Mouse (Mus musculus): ENCODE data around the gene Isy1. TPM values are rescaled to one million over a fixed set of nuclear protein-coding genes. Genes with fewer than 3 reads are reported as not detected.

Gene Isy1
- polyA plus RNA-seq, 1 experiment = 44.4 TPM

GRCm38 (mm10) chr6:87873104-87873503 is 34.5 kb upstream of the Isy1 start:
- Histone ChIP-seq H3K79me2 (ENCODE audit: control insufficient read depth, insufficient read depth) (no peaks in the 10 kb centered on the region), H3K79me3 (ENCODE audit: low read depth) (no peaks in the 10 kb centered on the region), H3K4me3 (ENCODE audit: insufficient read depth, poor library complexity, severe bottlenecking) (no peak overlapping the region), H3ac (ENCODE audit: control insufficient read depth, insufficient read length, low read depth) (no peak overlapping the region), H3K36me3 (ENCODE audit: control insufficient read depth, insufficient read depth) (no peaks in the 10 kb centered on the region), H3K27me3 (ENCODE audit: control insufficient read depth, insufficient read depth, insufficient read length) (no peaks in the 10 kb centered on the region)
- TF ChIP-seq MAX (IDR thresholded peaks at IDR 0.05) (no peak), CTCF (IDR thresholded peaks at IDR 0.05; ENCODE audit: control insufficient read depth, insufficient read depth, insufficient read length) (no peak), MYOD1 (IDR thresholded peaks at IDR 0.05; ENCODE audit: control insufficient read depth, insufficient read length, low read depth) (no peak), FOSL1 (IDR thresholded peaks at IDR 0.05; ENCODE audit: insufficient read depth, low read length, poor library complexity, severe bottlenecking) (no peak), MYOG (IDR thresholded peaks at IDR 0.05; ENCODE audit: control insufficient read depth, extremely low read depth, insufficient read length) (no peak)

- H3K79me2 ChIP-seq (ENCODE audit: control insufficient read depth, insufficient read depth) = no peaks in the 10 kb centered on the region
- no peak overlapping the region for H3K4me3 ChIP-seq (ENCODE audit: insufficient read depth, poor library complexity, severe bottlenecking)
- no peak overlapping the region for H3ac ChIP-seq (ENCODE audit: control insufficient read depth, insufficient read length, low read depth)
- H3K79me3 ChIP-seq (ENCODE audit: low read depth) = no peaks in the 10 kb centered on the region
- no peak for TF ChIP-seq MYOG (IDR thresholded peaks at IDR 0.05; ENCODE audit: control insufficient read depth, extremely low read depth, insufficient read length)
- TF ChIP-seq MYOD1 (IDR thresholded peaks at IDR 0.05; ENCODE audit: control insufficient read depth, insufficient read length, low read depth) = no peak
- TF ChIP-seq CEBPB (IDR thresholded peaks at IDR 0.05; ENCODE audit: low read depth) = no peak
- no peak for TF ChIP-seq FOSL1 (IDR thresholded peaks at IDR 0.05; ENCODE audit: insufficient read depth, low read length, poor library complexity, severe bottlenecking)
- TF ChIP-seq USF1 (IDR thresholded peaks at IDR 0.05; ENCODE audit: low read depth) = no peak
- no peaks in the 10 kb centered on the region for H3K27me3 ChIP-seq (ENCODE audit: control insufficient read depth, insufficient read depth, insufficient read length)
- H3K36me3 ChIP-seq (ENCODE audit: control insufficient read depth, insufficient read depth) = no peaks in the 10 kb centered on the region
Measured at GRCm38 (mm10) chr6:87871240-87871639, 32.6 kb upstream of the Isy1 start.

GRCm38 (mm10) chr6:87870440-87870839 is 31.8 kb upstream of the Isy1 start:
- no peak for TF ChIP-seq MAX (IDR thresholded peaks at IDR 0.05)
- no peak for TF ChIP-seq CTCF (IDR thresholded peaks at IDR 0.05; ENCODE audit: control insufficient read depth, insufficient read depth, insufficient read length)
- TF ChIP-seq FOSL1 (IDR thresholded peaks at IDR 0.05; ENCODE audit: insufficient read depth, low read length, poor library complexity, severe bottlenecking) = no peak
- TF ChIP-seq USF1 (IDR thresholded peaks at IDR 0.05; ENCODE audit: low read depth) = no peak
- TF ChIP-seq MYOG (IDR thresholded peaks at IDR 0.05; ENCODE audit: control insufficient read depth, extremely low read depth, insufficient read length) = no peak
- no peak for TF ChIP-seq MYOD1 (IDR thresholded peaks at IDR 0.05; ENCODE audit: control insufficient read depth, insufficient read length, low read depth)
- TF ChIP-seq CEBPB (IDR thresholded peaks at IDR 0.05; ENCODE audit: low read depth) = no peak
- Histone ChIP-seq H3K79me3 (ENCODE audit: low read depth) (no peaks in the 10 kb centered on the region), H3K4me3 (ENCODE audit: insufficient read depth, poor library complexity, severe bottlenecking) (no peak overlapping the region), H3K36me3 (ENCODE audit: control insufficient read depth, insufficient read depth) (no peaks in the 10 kb centered on the region), H3K27me3 (ENCODE audit: control insufficient read depth, insufficient read depth, insufficient read length) (no peaks in the 10 kb centered on the region), H3ac (ENCODE audit: control insufficient read depth, insufficient read length, low read depth) (no peak overlapping the region), H3K79me2 (ENCODE audit: control insufficient read depth, insufficient read depth) (no peaks in the 10 kb centered on the region)

DNA sequence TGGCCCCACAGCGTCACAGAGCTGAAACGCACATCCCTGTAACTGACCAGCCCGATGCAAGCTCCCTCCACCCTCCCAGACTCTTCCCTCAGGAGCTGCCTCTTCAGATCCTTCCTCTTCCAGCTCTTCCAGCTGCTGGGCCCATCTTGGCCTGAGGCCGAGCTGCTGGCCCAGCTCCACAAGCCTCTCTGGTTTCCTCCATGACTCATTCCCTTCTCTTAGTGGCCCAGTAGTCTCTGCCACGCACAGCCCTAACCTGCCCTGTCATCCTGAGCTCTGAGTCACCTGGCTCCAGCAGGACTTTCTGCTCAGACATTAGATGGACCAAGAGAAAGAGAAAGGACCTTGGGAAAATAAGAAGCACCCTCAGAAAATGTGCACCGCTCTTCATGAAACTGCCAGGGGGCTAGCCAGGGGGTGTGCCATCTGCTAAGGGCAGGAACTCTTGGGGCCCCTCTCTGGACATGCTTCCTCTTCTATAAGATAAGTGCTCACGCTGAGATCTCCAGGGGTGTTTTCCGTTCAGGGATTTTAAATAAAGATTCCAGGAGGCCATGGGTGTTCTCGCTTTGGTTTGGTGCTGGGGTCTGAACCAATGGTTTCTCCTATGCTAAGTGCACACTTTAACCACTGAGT is 30.4 kb upstream of the Isy1 start:
- no peaks in the 10 kb centered on the region for H3K27me3 ChIP-seq (ENCODE audit: control insufficient read depth, insufficient read depth, insufficient read length)
- peak overlapping the region; percentile 20 for H3ac ChIP-seq (ENCODE audit: control insufficient read depth, insufficient read length, low read depth)
- H3K79me3 ChIP-seq (ENCODE audit: low read depth) = no peaks in the 10 kb centered on the region
- H3K79me2 ChIP-seq (ENCODE audit: control insufficient read depth, insufficient read depth) = no peaks in the 10 kb centered on the region
- H3K36me3 ChIP-seq (ENCODE audit: control insufficient read depth, insufficient read depth) = no peaks in the 10 kb centered on the region
- TF ChIP-seq FOSL1 (IDR thresholded peaks at IDR 0.05; ENCODE audit: insufficient read depth, low read length, poor library complexity, severe bottlenecking) (peak; percentile 91), CTCF (IDR thresholded peaks at IDR 0.05; ENCODE audit: control insufficient read depth, insufficient read depth, insufficient read length) (no peak), MAX (IDR thresholded peaks at IDR 0.05) (peak; percentile 61), MYOD1 (IDR thresholded peaks at IDR 0.05; ENCODE audit: control insufficient read depth, insufficient read length, low read depth) (peak; percentile 65), MYOG (IDR thresholded peaks at IDR 0.05; ENCODE audit: control insufficient read depth, extremely low read depth, insufficient read length) (no peak), USF1 (IDR thresholded peaks at IDR 0.05; ENCODE audit: low read depth) (no peak), CEBPB (IDR thresholded peaks at IDR 0.05; ENCODE audit: low read depth) (no peak)
- H3K4me3 ChIP-seq (ENCODE audit: insufficient read depth, poor library complexity, severe bottlenecking) = no peak overlapping the region

DNA sequence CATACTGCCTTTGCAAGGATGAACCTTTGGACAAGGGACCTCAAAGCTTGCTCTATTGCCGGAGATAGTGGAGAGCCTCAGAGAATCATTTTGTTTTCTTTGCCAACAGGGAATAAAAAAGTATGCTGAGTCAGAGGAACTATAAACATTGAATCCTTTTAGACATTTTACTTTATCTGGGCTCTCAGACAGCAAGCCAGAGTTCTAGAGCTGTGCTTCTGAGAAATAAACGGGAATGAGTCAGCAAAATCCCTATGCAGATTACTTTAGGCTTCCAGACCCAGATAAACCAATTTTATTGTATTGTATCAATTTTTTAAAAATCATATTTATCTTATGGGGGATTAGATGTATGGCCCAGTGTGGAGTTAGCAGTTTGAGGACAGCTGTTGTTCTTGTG is 28.7 kb upstream of the Isy1 start:
- Histone ChIP-seq H3K27me3 (ENCODE audit: control insufficient read depth, insufficient read depth, insufficient read length) (no peaks in the 10 kb centered on the region), H3ac (ENCODE audit: control insufficient read depth, insufficient read length, low read depth) (no peak overlapping the region), H3K79me2 (ENCODE audit: control insufficient read depth, insufficient read depth) (no peaks in the 10 kb centered on the region), H3K79me3 (ENCODE audit: low read depth) (no peaks in the 10 kb centered on the region), H3K36me3 (ENCODE audit: control insufficient read depth, insufficient read depth) (no peaks in the 10 kb centered on the region), H3K4me3 (ENCODE audit: insufficient read depth, poor library complexity, severe bottlenecking) (no peak overlapping the region)
- TF ChIP-seq MYOD1 (IDR thresholded peaks at IDR 0.05; ENCODE audit: control insufficient read depth, insufficient read length, low read depth) = no peak
- TF ChIP-seq MAX (IDR thresholded peaks at IDR 0.05) = no peak
- no peak for TF ChIP-seq USF1 (IDR thresholded peaks at IDR 0.05; ENCODE audit: low read depth)
- TF ChIP-seq FOSL1 (IDR thresholded peaks at IDR 0.05; ENCODE audit: insufficient read depth, low read length, poor library complexity, severe bottlenecking) = no peak
- no peak for TF ChIP-seq MYOG (IDR thresholded peaks at IDR 0.05; ENCODE audit: control insufficient read depth, extremely low read depth, insufficient read length)
- no peak for TF ChIP-seq CTCF (IDR thresholded peaks at IDR 0.05; ENCODE audit: control insufficient read depth, insufficient read depth, insufficient read length)
- TF ChIP-seq CEBPB (IDR thresholded peaks at IDR 0.05; ENCODE audit: low read depth) = no peak

GRCm38 (mm10) chr6:87866211-87866610 is 27.6 kb upstream of the Isy1 start:
- Histone ChIP-seq H3K4me3 (ENCODE audit: insufficient read depth, poor library complexity, severe bottlenecking) (no peak overlapping the region), H3K27me3 (ENCODE audit: control insufficient read depth, insufficient read depth, insufficient read length) (no peaks in the 10 kb centered on the region), H3ac (ENCODE audit: control insufficient read depth, insufficient read length, low read depth) (no peak overlapping the region), H3K36me3 (ENCODE audit: control insufficient read depth, insufficient read depth) (no peaks in the 10 kb centered on the region), H3K79me3 (ENCODE audit: low read depth) (no peaks in the 10 kb centered on the region), H3K79me2 (ENCODE audit: control insufficient read depth, insufficient read depth) (no peaks in the 10 kb centered on the region)
- TF ChIP-seq CEBPB (IDR thresholded peaks at IDR 0.05; ENCODE audit: low read depth) (no peak), MYOD1 (IDR thresholded peaks at IDR 0.05; ENCODE audit: control insufficient read depth, insufficient read length, low read depth) (no peak), MAX (IDR thresholded peaks at IDR 0.05) (no peak), MYOG (IDR thresholded peaks at IDR 0.05; ENCODE audit: control insufficient read depth, extremely low read depth, insufficient read length) (no peak), CTCF (IDR thresholded peaks at IDR 0.05; ENCODE audit: control insufficient read depth, insufficient read depth, insufficient read length) (no peak), FOSL1 (IDR thresholded peaks at IDR 0.05; ENCODE audit: insufficient read depth, low read length, poor library complexity, severe bottlenecking) (no peak), USF1 (IDR thresholded peaks at IDR 0.05; ENCODE audit: low read depth) (no peak)
